Mouse (Mus musculus) E14TG2a.4 (cell line): ENCODE data around the gene Zfpm1.

Source experiments
- CTCF ChIP-seq: conservative IDR thresholded peaks from 2 replicates; pipeline ENCODE4 v1.5.1; 2014; ENCODE audit warnings: low read length
- NANOG ChIP-seq: IDR thresholded peaks from 2 replicates; pipeline ENCODE4 v1.6.1; 2014; ENCODE audit warnings: borderline replicate concordance, low read length, mixed read lengths

- TF ChIP-seq CTCF = no peak
- no peak for TF ChIP-seq NANOG
Observed at GRCm38 (mm10) chr8:122335638-122336250, 53.8 kb downstream of the Zfpm1 start.
